Mouse (Mus musculus) brain, adult 2 months (tissue): Measurements from ENCODE around the gene Tfg.

Source experiments
- DNase-seq: peaks from one replicate; pipeline ENCODE4 v3.0.0; 2011; ENCODE audit warnings: low read depth, low spot score

Tfg gene

GRCm38 (mm10) chr16:56645251-56645650, 72.0 kb downstream of the Tfg start:
- no peak for DNase-seq
